Mouse (Mus musculus): Measurements from ENCODE around the gene Scap. TPM values are rescaled to one million over a fixed set of nuclear protein-coding genes. Genes with fewer than 3 reads are reported as not detected.
A peak's percentile ranks its signal among the peaks of the same experiment; 100 is the strongest.
"Not testable (repeated sequence)": the region's sequence is repeated elsewhere in the genome, so short reads cannot be mapped to it uniquely, and the experiment has no call there.

Scap gene
- polyA plus RNA-seq, 1 experiment from 2014 or later = 41.9 TPM

GRCm38 (mm10) chr9:110315410-110315809 is 17.7 kb upstream of the Scap start:
- H3K4me1 ChIP-seq (replicated peaks) = no peaks in the 10 kb centered on the region
- H3K4me2 ChIP-seq (replicated peaks) = no peak overlapping the region
- no peak overlapping the region for H3K9ac ChIP-seq (replicated peaks)
- H3K27me3 ChIP-seq = no peaks in the 10 kb centered on the region
- peaks cover 91% of the 10 kb centered on the region for H3K36me3 ChIP-seq
- no peak overlapping the region for H3K27ac ChIP-seq
- no peak overlapping the region for H3K4me3 ChIP-seq (replicated peaks)
- no peaks in the 10 kb centered on the region for H3K9me3 ChIP-seq
- ATAC-seq = no peak
- 93% methylated on average over 6 of the region's 6 CpGs for WGBS

GRCm38 (mm10) chr9:110315904-110316303 is 17.2 kb upstream of the Scap start:
- Histone ChIP-seq H3K4me3 (replicated peaks) (no peak overlapping the region), H3K4me2 (replicated peaks) (no peak overlapping the region), H3K36me3 (peaks cover 90% of the 10 kb centered on the region), H3K9me3 (no peaks in the 10 kb centered on the region), H3K4me1 (replicated peaks) (no peaks in the 10 kb centered on the region), H3K9ac (replicated peaks) (no peak overlapping the region), H3K27me3 (no peaks in the 10 kb centered on the region), H3K27ac (no peak overlapping the region)
- no peak for ATAC-seq
- 92% methylated on average over 8 of the region's 8 CpGs for WGBS

GRCm38 (mm10) chr9:110316503-110316902 is 16.6 kb upstream of the Scap start:
- no peak for ATAC-seq
- WGBS = 94% methylated on average over 8 of the region's 8 CpGs
- Histone ChIP-seq H3K27ac (no peak overlapping the region), H3K9ac (replicated peaks) (no peak overlapping the region), H3K4me2 (replicated peaks) (no peak overlapping the region), H3K4me3 (replicated peaks) (no peak overlapping the region), H3K36me3 (peaks cover 91% of the 10 kb centered on the region), H3K9me3 (no peaks in the 10 kb centered on the region), H3K4me1 (replicated peaks) (no peaks in the 10 kb centered on the region), H3K27me3 (no peaks in the 10 kb centered on the region)

GRCm38 (mm10) chr9:110320769-110321168 is 12.3 kb upstream of the Scap start:
- H3K9me3 ChIP-seq = no peaks in the 10 kb centered on the region
- H3K27ac ChIP-seq = no peak overlapping the region
- H3K4me1 ChIP-seq (replicated peaks) = no peaks in the 10 kb centered on the region
- WGBS = 72% methylated on average over 10 of the region's 10 CpGs
- no peak overlapping the region for H3K4me2 ChIP-seq (replicated peaks)
- no peak overlapping the region for H3K9ac ChIP-seq (replicated peaks)
- H3K4me3 ChIP-seq (replicated peaks) = no peak overlapping the region
- peaks cover 68% of the 10 kb centered on the region for H3K36me3 ChIP-seq
- H3K27me3 ChIP-seq = no peaks in the 10 kb centered on the region
- no peak for ATAC-seq

GRCm38 (mm10) chr9:110322972-110323371 is 10.1 kb upstream of the Scap start:
- H3K9me3 ChIP-seq = no peaks in the 10 kb centered on the region
- no peak for ATAC-seq
- H3K27ac ChIP-seq = no peak overlapping the region
- no peak overlapping the region for H3K4me3 ChIP-seq (replicated peaks)
- no peaks in the 10 kb centered on the region for H3K4me1 ChIP-seq (replicated peaks)
- H3K27me3 ChIP-seq = no peaks in the 10 kb centered on the region
- peaks cover 49% of the 10 kb centered on the region for H3K36me3 ChIP-seq
- no peak overlapping the region for H3K9ac ChIP-seq (replicated peaks)
- H3K4me2 ChIP-seq (replicated peaks) = no peak overlapping the region

- no peak for ATAC-seq
- Histone ChIP-seq H3K27me3 (no peaks in the 10 kb centered on the region), H3K36me3 (peaks cover 37% of the 10 kb centered on the region), H3K9me3 (no peaks in the 10 kb centered on the region), H3K4me2 (replicated peaks) (no peak overlapping the region), H3K4me3 (replicated peaks) (no peak overlapping the region), H3K4me1 (replicated peaks) (no peaks in the 10 kb centered on the region), H3K27ac (no peak overlapping the region), H3K9ac (replicated peaks) (no peak overlapping the region)
- 97% methylated on average over 1 of the region's 1 CpGs for WGBS
Observed at GRCm38 (mm10) chr9:110324181-110324580, 8.9 kb upstream of the Scap start.

- WGBS = 82% methylated on average over 2 of the region's 2 CpGs
- H3K4me2 ChIP-seq (replicated peaks) = no peak overlapping the region
- H3K27me3 ChIP-seq = no peaks in the 10 kb centered on the region
- peaks cover 1% of the 10 kb centered on the region for H3K36me3 ChIP-seq
- no peaks in the 10 kb centered on the region for H3K4me1 ChIP-seq (replicated peaks)
- H3K9ac ChIP-seq (replicated peaks) = no peak overlapping the region
- no peak overlapping the region for H3K27ac ChIP-seq
- no peak overlapping the region for H3K4me3 ChIP-seq (replicated peaks)
- no peak for ATAC-seq
- no peaks in the 10 kb centered on the region for H3K9me3 ChIP-seq
Observed at GRCm38 (mm10) chr9:110328178-110328577, 4.9 kb upstream of the Scap start.

GRCm38 (mm10) chr9:110328946-110329630 is 4.0 kb upstream of the Scap start:
- H3K27ac ChIP-seq = no peak overlapping the region
- no peak overlapping the region for H3K4me2 ChIP-seq (replicated peaks)
- H3K4me3 ChIP-seq (replicated peaks) = no peak overlapping the region
- no peaks in the 10 kb centered on the region for H3K9me3 ChIP-seq
- peaks cover 4% of the 10 kb centered on the region for H3K4me1 ChIP-seq (replicated peaks)
- H3K27me3 ChIP-seq = no peaks in the 10 kb centered on the region
- no peaks in the 10 kb centered on the region for H3K36me3 ChIP-seq
- ATAC-seq = no peak
- H3K9ac ChIP-seq (replicated peaks) = no peak overlapping the region
- WGBS = 64% methylated on average over 5 of the region's 5 CpGs

GRCm38 (mm10) chr9:110329655-110330054 is 3.4 kb upstream of the Scap start:
- WGBS = 80% methylated on average over 21 of the region's 21 CpGs
- Histone ChIP-seq H3K4me2 (replicated peaks) (no peak overlapping the region), H3K4me1 (replicated peaks) (peaks cover 10% of the 10 kb centered on the region), H3K27me3 (no peaks in the 10 kb centered on the region), H3K27ac (no peak overlapping the region), H3K9ac (replicated peaks) (no peak overlapping the region), H3K9me3 (no peaks in the 10 kb centered on the region), H3K36me3 (no peaks in the 10 kb centered on the region), H3K4me3 (replicated peaks) (no peak overlapping the region)
- ATAC-seq = no peak

- no peak overlapping the region for H3K27ac ChIP-seq
- H3K9ac ChIP-seq (replicated peaks) = no peak overlapping the region
- 63% methylated on average over 6 of the region's 6 CpGs for WGBS
- no peaks in the 10 kb centered on the region for H3K27me3 ChIP-seq
- no peaks in the 10 kb centered on the region for H3K9me3 ChIP-seq
- H3K4me2 ChIP-seq (replicated peaks) = no peak overlapping the region
- peaks cover 15% of the 10 kb centered on the region for H3K4me1 ChIP-seq (replicated peaks)
- no peak for ATAC-seq
- no peak overlapping the region for H3K4me3 ChIP-seq (replicated peaks)
- H3K36me3 ChIP-seq = no peaks in the 10 kb centered on the region
Observed at GRCm38 (mm10) chr9:110330341-110330740, 2.7 kb upstream of the Scap start.

GRCm38 (mm10) chr9:110330913-110331312 is 2.2 kb upstream of the Scap start:
- WGBS = 90% methylated on average over 5 of the region's 5 CpGs
- not testable (repeated sequence) for H3K9me3 ChIP-seq

GRCm38 (mm10) chr9:110333896-110334259 is 790 bp downstream of the Scap start:
- Histone ChIP-seq H3K9ac (replicated peaks) (peak overlapping the region; percentile 81), H3K4me1 (replicated peaks) (peaks cover 17% of the 10 kb centered on the region), H3K36me3 (no peaks in the 10 kb centered on the region), H3K27me3 (no peaks in the 10 kb centered on the region), H3K9me3 (no peaks in the 10 kb centered on the region), H3K4me2 (replicated peaks) (peak overlapping the region; percentile 90), H3K27ac (no peak overlapping the region), H3K4me3 (replicated peaks) (peak overlapping the region; percentile 85)
- 9% methylated on average over 12 of the region's 12 CpGs for WGBS
- peak; percentile 52 for ATAC-seq

More at GRCm38 (mm10) chr9:110330913-110331312, 2.2 kb upstream of the Scap start:
- H3K27me3 ChIP-seq; H3K4me2 ChIP-seq (replicated peaks); H3K36me3 ChIP-seq; H3K4me3 ChIP-seq (replicated peaks); H3K27ac ChIP-seq; H3K9ac ChIP-seq (replicated peaks); ATAC-seq: not testable (repeated sequence)
- peaks cover 17% of the 10 kb centered on the region for H3K4me1 ChIP-seq (replicated peaks)

- no peak for ATAC-seq
- Histone ChIP-seq H3K9me3 (no peaks in the 10 kb centered on the region), H3K27me3 (no peaks in the 10 kb centered on the region), H3K4me3 (replicated peaks) (no peak overlapping the region), H3K9ac (replicated peaks) (no peak overlapping the region; the same call in 1 of the 2 replicates), H3K4me2 (replicated peaks) (no peak overlapping the region), H3K4me1 (replicated peaks) (peaks cover 17% of the 10 kb centered on the region), H3K27ac (no peak overlapping the region), H3K36me3 (no peaks in the 10 kb centered on the region)
- WGBS = 73% methylated on average over 8 of the region's 8 CpGs
Observed at GRCm38 (mm10) chr9:110334849-110335248, 1.8 kb downstream of the Scap start.

Measured in midbrain, embryonic 13.5 days (tissue).